Mouse (Mus musculus): ENCODE data around the gene Cldn7.

The Cldn7 gene

GRCm38 (mm10) chr11:69933066-69933465, 31.5 kb upstream of the Cldn7 start:
- in situ Hi-C loops (cut with MseI, MboI) = no loop called here

- in situ Hi-C loops (cut with MseI, MboI) = no loop called here
Observed at GRCm38 (mm10) chr11:69934169-69934568, 30.4 kb upstream of the Cldn7 start.

- in situ Hi-C loops (cut with MseI, MboI) = no loop called here
Observed at GRCm38 (mm10) chr11:69934681-69935080, 29.9 kb upstream of the Cldn7 start.

- in situ Hi-C loops (cut with MseI, MboI) = no loop called here
Observed at GRCm38 (mm10) chr11:69935137-69935879, 29.3 kb upstream of the Cldn7 start, which contains the start of gene Ybx2. Ybx2 (plus strand) TSS chr11:69935796.

GRCm38 (mm10) chr11:69936156-69936555, 28.4 kb upstream of the Cldn7 start:
- in situ Hi-C loops (cut with MseI, MboI) = no loop called here

GRCm38 (mm10) chr11:69936714-69937347, 27.7 kb upstream of the Cldn7 start:
- in situ Hi-C loops (cut with MseI, MboI) = no loop called here

GRCm38 (mm10) chr11:69937385-69937784, 27.2 kb upstream of the Cldn7 start:
- in situ Hi-C loops (cut with MseI, MboI) = no loop called here

- in situ Hi-C loops (cut with MseI, MboI) = no loop called here
Observed at GRCm38 (mm10) chr11:69937834-69938233, 26.7 kb upstream of the Cldn7 start.

- in situ Hi-C loops (cut with MseI, MboI) = no loop called here
Observed at GRCm38 (mm10) chr11:69938401-69938979, 26.1 kb upstream of the Cldn7 start.

GRCm38 (mm10) chr11:69939181-69939580, 25.4 kb upstream of the Cldn7 start:
- in situ Hi-C loops (cut with MseI, MboI) = no loop called here

GRCm38 (mm10) chr11:69939731-69940130, 24.8 kb upstream of the Cldn7 start:
- in situ Hi-C loops (cut with MseI, MboI) = no loop called here

GRCm38 (mm10) chr11:69940962-69941361, 23.6 kb upstream of the Cldn7 start:
- in situ Hi-C loops (cut with MseI, MboI) = no loop called here

- in situ Hi-C loops (cut with MseI, MboI) = no loop called here
Observed at GRCm38 (mm10) chr11:69945216-69945615, 19.4 kb upstream of the Cldn7 start.

- in situ Hi-C loops (cut with MseI, MboI) = no loop called here
Observed at GRCm38 (mm10) chr11:69945997-69946891, 18.3 kb upstream of the Cldn7 start.

GRCm38 (mm10) chr11:69947337-69948065, 17.1 kb upstream of the Cldn7 start:
- in situ Hi-C loops (cut with MseI, MboI) = no loop called here

- in situ Hi-C loops (cut with MseI, MboI) = no loop called here
Observed at GRCm38 (mm10) chr11:69948066-69948762, 16.4 kb upstream of the Cldn7 start, which contains the start of gene Slc2a4. Slc2a4 (minus strand) TSS chr11:69948188.

GRCm38 (mm10) chr11:69948763-69949150, 15.8 kb upstream of the Cldn7 start:
- in situ Hi-C loops (cut with MseI, MboI) = no loop called here

- in situ Hi-C loops (cut with MseI, MboI) = no loop called here
Observed at GRCm38 (mm10) chr11:69950807-69951459, 13.6 kb upstream of the Cldn7 start.

- in situ Hi-C loops (cut with MseI, MboI) = no loop called here
Observed at GRCm38 (mm10) chr11:69952274-69952673, 12.3 kb upstream of the Cldn7 start.
